Mouse (Mus musculus) embryonic fibroblast, embryonic 13.5 days (primary cell): ENCODE results near the gene 1700016H13Rik.

Source experiments
- CTCF ChIP-seq: IDR thresholded peaks from 2 replicates; pipeline ENCODE4 v1.5.1; 2011; ENCODE audit warnings: mild to moderate bottlenecking, control low read depth, low read length, moderate library complexity, borderline replicate concordance; ENCODE audit not compliant: insufficient read depth
- POLR2A ChIP-seq: IDR thresholded peaks from 2 replicates; pipeline ENCODE4 v1.6.1; 2011; ENCODE audit warnings: low read depth, mild to moderate bottlenecking, control low read depth, low read length, moderate library complexity

GRCm38 (mm10) chr5:103677894-103678293 lies 22.1 kb upstream of the 1700016H13Rik start:
- no peak for TF ChIP-seq CTCF
- TF ChIP-seq POLR2A = no peak
